Comparison of ENCODE assay signal across 27 mouse cellular contexts in genomic region chr12:25037222-25037621, GRCm38 (mm10). TPM values are rescaled to one million over a fixed set of nuclear protein-coding genes. Genes with fewer than 3 reads are reported as not detected.
DNase-seq lines count a peak whose midpoint lies in the region; ATAC-seq and TF ChIP-seq lines count a peak whose summit lies in the region.
"Had no signal": no experiment of that assay in that cellular context is flagged by ENCODE, and none has a peak within 500 bp of the region (broad histone marks: within the 10 kb centered on the region; RNA-seq: fewer than 3 reads in every experiment).

No protein-coding gene starts in this region.

- H3K4me3 ChIP-seq in kidney, embryonic 15.5 days (replicated peaks): no peak overlapping the region
- no peak overlapping the region for H3K4me3 ChIP-seq in kidney, adult 2 months (ENCODE audit: insufficient read depth, low read depth, low read length)
- no peak overlapping the region for H3K4me3 ChIP-seq in lung, embryonic 14.5 days (ENCODE audit: low read depth, low read length)
- no peak overlapping the region for H3K4me3 ChIP-seq in lung, adult 2 months (replicated peaks; ENCODE audit: extremely low read depth, low read depth, low read length)
- H3K4me3 ChIP-seq in CH12.LX (replicated peaks in 1 of 3; ENCODE audit: low read depth in 2 of 3, low read length in 2 of 3, poor library complexity in 1 of 3): no peak overlapping the region
- H3K4me3 ChIP-seq: embryonic facial prominence, embryonic 10.5 days; embryonic facial prominence, embryonic 13.5 days; erythroblast, embryonic 14.5 days; forebrain, embryonic 12.5 days; forebrain, embryonic 15.5 days; heart, adult 2 months; heart, embryonic 10.5 days; heart, embryonic 13.5 days; hindbrain, embryonic 13.5 days had no signal

- H3K36me3 ChIP-seq in kidney, embryonic 15.5 days: peaks cover 40% of the 10 kb centered on the region
- peaks cover 6% of the 10 kb centered on the region for H3K36me3 ChIP-seq in kidney, adult 2 months (ENCODE audit: control insufficient read depth, insufficient read depth, low read length)
- peaks cover 11% of the 10 kb centered on the region; the same call in 1 of the 2 replicates for H3K36me3 ChIP-seq in lung, embryonic 14.5 days (ENCODE audit: insufficient read depth)
- peaks cover 35 to 57% of the 10 kb centered on the region in 2 experiments for H3K36me3 ChIP-seq in CH12.LX (replicated peaks in 1 of 2; ENCODE audit: control insufficient read depth in 1 of 2, insufficient read depth in 1 of 2, low read length in 1 of 2)

- WGBS in kidney, embryonic 15.5 days: 41% methylated on average over 5 of the region's 5 CpGs
- 53% methylated on average over 5 of the region's 5 CpGs for WGBS in kidney, adult 2 months
- 89% methylated on average over 5 of the region's 5 CpGs for WGBS in lung, embryonic 14.5 days
- WGBS in lung, adult 2 months: 86% methylated on average over 5 of the region's 5 CpGs

- no peaks in the 10 kb centered on the region for H3K9me3 ChIP-seq in kidney, embryonic 15.5 days (replicated peaks)
- no peaks in the 10 kb centered on the region for H3K9me3 ChIP-seq in lung, embryonic 14.5 days (ENCODE audit: low read depth, low read length)
- no peaks in the 10 kb centered on the region for H3K9me3 ChIP-seq in CH12.LX (replicated peaks; ENCODE audit: low read length)
- H3K9me3 ChIP-seq: embryonic facial prominence, embryonic 10.5 days; embryonic facial prominence, embryonic 13.5 days; forebrain, embryonic 12.5 days; forebrain, embryonic 15.5 days; G1E; heart, embryonic 10.5 days; heart, embryonic 13.5 days; hindbrain, embryonic 13.5 days had no signal

- H3K4me2 ChIP-seq in kidney, embryonic 15.5 days: no peak overlapping the region
- H3K4me2 ChIP-seq in lung, embryonic 14.5 days: no peak overlapping the region
- no peak overlapping the region for H3K4me2 ChIP-seq in CH12.LX (ENCODE audit: insufficient read depth, low read depth, poor library complexity, severe bottlenecking)
- H3K4me2 ChIP-seq: embryonic facial prominence, embryonic 13.5 days; forebrain, embryonic 12.5 days; forebrain, embryonic 15.5 days; heart, embryonic 13.5 days; hindbrain, embryonic 13.5 days had no signal

- H3K27ac ChIP-seq in kidney, embryonic 15.5 days: peak overlapping the region; percentile 24
- no peak overlapping the region for H3K27ac ChIP-seq in kidney, adult 2 months (ENCODE audit: insufficient read depth, low read depth, low read length)
- peak overlapping the region; percentile 2; the same call in 1 of the 2 replicates for H3K27ac ChIP-seq in lung, embryonic 14.5 days (ENCODE audit: low read depth)
- no peak overlapping the region for H3K27ac ChIP-seq in CH12.LX (ENCODE audit: insufficient read depth, low read depth)
- H3K27ac ChIP-seq: embryonic facial prominence, embryonic 10.5 days; embryonic facial prominence, embryonic 13.5 days; forebrain, embryonic 12.5 days; forebrain, embryonic 15.5 days; heart, adult 2 months; heart, embryonic 10.5 days; heart, embryonic 13.5 days; hindbrain, embryonic 13.5 days; hindbrain, postnatal 0 days had no signal

- no peak for TF ChIP-seq POLR2A in kidney, adult 2 months (IDR thresholded peaks at IDR 0.05; ENCODE audit: low read depth, low read length)
- TF ChIP-seq POLR2A in lung, adult 2 months (IDR thresholded peaks at IDR 0.05; ENCODE audit: borderline replicate concordance, extremely low read depth, low read depth, low read length): no peak
- TF ChIP-seq POLR2A in CH12.LX (IDR thresholded peaks at IDR 0.05; ENCODE audit: low read depth, low read length): no peak

- dilution Hi-C loops in CH12.LX (cut with MboI; ENCODE audit: extremely low pct_ligation_motif_present, extremely low pct_unique_long_range_greater_than_20kb, low sequenced_read_pairs): no loop called here

- peaks cover 16% of the 10 kb centered on the region for H3K4me1 ChIP-seq in kidney, embryonic 15.5 days
- peaks cover 4% of the 10 kb centered on the region for H3K4me1 ChIP-seq in kidney, adult 2 months (ENCODE audit: control insufficient read depth, insufficient read depth, low read length)
- peaks cover 7% of the 10 kb centered on the region; the same call in 1 of the 2 replicates for H3K4me1 ChIP-seq in lung, embryonic 14.5 days (ENCODE audit: insufficient read depth)
- no peaks in the 10 kb centered on the region for H3K4me1 ChIP-seq in lung, adult 2 months (ENCODE audit: control insufficient read depth, insufficient read depth, low read length)
- peaks cover 11 to 24% of the 10 kb centered on the region in 2 experiments for H3K4me1 ChIP-seq in CH12.LX (ENCODE audit: control insufficient read depth in 1 of 2, insufficient read depth in 2 of 2)

- intact Hi-C loops in heart, postnatal 14 days (cut with DNase I): no loop called here

- peak; percentile 94 for ATAC-seq in kidney, embryonic 15.5 days (replicated peaks; ENCODE audit: low FRiP score)
- peak; percentile 45 for ATAC-seq in lung, embryonic 14.5 days (ENCODE audit: insufficient read depth)
- ATAC-seq: forebrain, embryonic 15.5 days; hindbrain, postnatal 0 days had no signal

- in situ Hi-C loops in CH12.LX (cut with MboI; ENCODE audit: low pct_ligation_motif_present, low pct_unique_long_range_greater_than_20kb, low sequenced_read_pairs): no loop called here

- H3K79me2 ChIP-seq in CH12.LX (replicated peaks; ENCODE audit: control insufficient read depth, extremely low read depth, insufficient read depth, poor library complexity, severe bottlenecking): no peaks in the 10 kb centered on the region; the same call in 1 of the 2 replicates

- no peaks in the 10 kb centered on the region for H3K27me3 ChIP-seq in kidney, embryonic 15.5 days
- no peaks in the 10 kb centered on the region for H3K27me3 ChIP-seq in kidney, adult 2 months (replicated peaks; ENCODE audit: control insufficient read depth, insufficient read depth, low read length)
- no peaks in the 10 kb centered on the region for H3K27me3 ChIP-seq in lung, embryonic 14.5 days (ENCODE audit: insufficient read depth, low read length)
- no peaks in the 10 kb centered on the region for H3K27me3 ChIP-seq in CH12.LX (replicated peaks)
- H3K27me3 ChIP-seq: embryonic facial prominence, embryonic 13.5 days; forebrain, embryonic 12.5 days; forebrain, embryonic 15.5 days; heart, embryonic 13.5 days; hindbrain, embryonic 13.5 days had no signal

- TF ChIP-seq CTCF in kidney, adult 2 months (conservative IDR thresholded peaks at IDR 0.05; ENCODE audit: insufficient read depth, insufficient read length, low read depth, low read length): no peak
- no peak for TF ChIP-seq CTCF in lung, embryonic 14.5 days (IDR thresholded peaks at IDR 0.05; ENCODE audit: low read depth)
- TF ChIP-seq CTCF in lung, adult 2 months (IDR thresholded peaks at IDR 0.05; ENCODE audit: insufficient read depth, low read length): no peak
- TF ChIP-seq CTCF in CH12.LX (conservative IDR thresholded peaks at IDR 0.05 in 1 of 2, IDR thresholded peaks at IDR 0.05 in 1 of 2; ENCODE audit: low read depth in 2 of 2, low read length in 2 of 2): no peak

- no peak overlapping the region for H3K9ac ChIP-seq in kidney, embryonic 15.5 days
- H3K9ac ChIP-seq in lung, embryonic 14.5 days: no peak overlapping the region
- no peak overlapping the region for H3K9ac ChIP-seq in CH12.LX (ENCODE audit: insufficient read depth, low read depth)
- H3K9ac ChIP-seq: embryonic facial prominence, embryonic 13.5 days; forebrain, embryonic 12.5 days; forebrain, embryonic 15.5 days; heart, embryonic 13.5 days; hindbrain, embryonic 13.5 days had no signal

- peak; percentile 48 for DNase-seq in heart, adult 11 months
- DNase-seq in heart, postnatal 14 days: no peak
- no peak for DNase-seq in kidney, adult 2 months
- DNase-seq in lung, embryonic 14.5 days: no peak
- DNase-seq in lung, adult 2 months: no peak
- peak; percentile 36 for DNase-seq in CH12.LX (ENCODE audit: extremely low read depth)
- DNase-seq in embryo, embryonic 10 days (ENCODE audit: low spot score): no peak
- DNase-seq: adrenal gland, adult 2 months; adrenal gland, postnatal 14 days; cerebellum, adult 11 months; cerebellum, adult 2 months; cerebellum, adult 9-11 months; cerebellum, postnatal 25 days; embryo, embryonic 11 days; gastrocnemius, postnatal 25 days; heart, adult 2 months had no signal

- no peak for TF ChIP-seq EP300 in CH12.LX (IDR thresholded peaks at IDR 0.05; ENCODE audit: low read length)

- TF ChIP-seq RAD21 in CH12.LX (IDR thresholded peaks at IDR 0.05; ENCODE audit: low read depth, low read length): no peak

TF ChIP-seq in CH12.LX, 34 proteins besides CTCF, POLR2A, EP300 and RAD21:
- TF ChIP-seq NRF1 (IDR thresholded peaks at IDR 0.05; ENCODE audit: low read depth, low read length) (peak; percentile 82), MEF2A (IDR thresholded peaks at IDR 0.05; ENCODE audit: borderline replicate concordance, low read depth, low read length) (no peak)
TF ChIP-seq in CH12.LX: peak in this region for 1.

RNA-seq across cellular contexts. Expression of gene Id2, which starts 59.7 kb away (rescaled TPM):
- 10 to 100 TPM; 13.6 to 14.6 TPM for total RNA-seq in heart, postnatal 14 days (2021)
- 518 and 543 TPM in 2 replicates for polyA plus RNA-seq in kidney, embryonic 15.5 days (2015; fragmentation: Nextera tagmentation; extraction: Ambion mirVana)
- polyA plus RNA-seq in kidney, adult 2 months (2012; rRNA removed): 476 and 599 TPM in 2 replicates
- polyA plus RNA-seq in lung, embryonic 14.5 days (2014; fragmentation: Nextera tagmentation; extraction: Ambion mirVana): 470 and 497 TPM in 2 replicates
- polyA plus RNA-seq in lung, adult 2 months (2012; rRNA removed): 130 and 131 TPM in 2 replicates
- total RNA-seq in CH12.LX (2012; rRNA removed) (11.5 and 12.4 TPM in 2 replicates), CH12.LX (2014; rRNA removed) (38.0 and 42.9 TPM in 2 replicates)
- 13.7 and 14.2 TPM in 2 replicates for polyA plus RNA-seq in CH12.LX (2012; ENCODE audit: insufficient read length, low read depth)
- polyA plus RNA-seq: erythroblast, embryonic 14.5 days; G1E had no signal

Comparison
In these comparisons a context has a peak if more than half of its experiments do, and no peak if none do; other contexts are left out.
1. DNase-seq: peak in heart, adult 11 months (single experiment) and CH12.LX (single experiment); none in heart, postnatal 14 days (0 of 2), kidney, adult 2 months (single experiment), lung, embryonic 14.5 days (single experiment), lung, adult 2 months (single experiment) and embryo, embryonic 10 days (single experiment).
2. H3K27ac ChIP-seq: peak in kidney, embryonic 15.5 days (single experiment) and lung, embryonic 14.5 days (single experiment); none in kidney, adult 2 months (single experiment) and CH12.LX (single experiment).